Comparison of ENCODE assay signal across 8 mouse cellular contexts in genomic region chr14:18331693-18332131, GRCm38 (mm10). TPM values are rescaled to one million over a fixed set of nuclear protein-coding genes. Genes with fewer than 3 reads are reported as not detected.
DNase-seq lines count a peak whose midpoint lies in the region; ATAC-seq and TF ChIP-seq lines count a peak whose summit lies in the region.

TSS of gene Ube2e1 (minus strand) at chr14:18331859.

- peak; percentile 54; the same call in 1 of the 2 replicates for TF ChIP-seq POLR2A in cortical plate, adult 2 months (IDR thresholded peaks at IDR 0.05; ENCODE audit: extremely low read depth, insufficient read depth, low read length)

- intact Hi-C loops in left cerebral cortex, postnatal 25 days (cut with DNase I), result loop anchor here (2.0 kb wide), 1 partner anchor 61 kb away; the partner anchor contains the start of genes Nkiras1 and Rpl15

- H3K4me3 ChIP-seq in cortical plate, adult 2 months (ENCODE audit: insufficient read depth, low read length), result peak within 1 kb of the TSS; percentile 56
- H3K4me3 ChIP-seq in intestine, embryonic 14.5 days (ENCODE audit: low read depth, low read length), result peak within 1 kb of the TSS; percentile 85

- no peaks in the 10 kb centered on the region for H3K9me3 ChIP-seq in intestine, embryonic 14.5 days (ENCODE audit: control insufficient read depth, low read length)

- H3K27me3 ChIP-seq in intestine, embryonic 14.5 days (replicated peaks; ENCODE audit: control insufficient read depth, insufficient read depth, low read length), result no peaks in the 10 kb centered on the region

- peak; percentile 88 for ATAC-seq in intestine, embryonic 14.5 days (replicated peaks; ENCODE audit: low FRiP score, low TSS enrichment, low read depth)

- H3K27ac ChIP-seq in cortical plate, adult 2 months (ENCODE audit: insufficient read depth, low read length), result peak within 1 kb of the TSS; percentile 35
- H3K27ac ChIP-seq in intestine, embryonic 14.5 days (ENCODE audit: low read depth), result peak within 1 kb of the TSS; percentile 78

- WGBS in intestine, embryonic 14.5 days, result under 1% methylated on average over 27 of the region's 39 CpGs

- peak; percentile 66 for DNase-seq in adipocyte (ENCODE audit: low spot score)
- DNase-seq in gastrocnemius, postnatal 25 days, result peak; percentile 73
- peak; percentile 90 for DNase-seq in intestine, embryonic 14.5 days (ENCODE audit: low spot score)
- peak; percentile 68 to 72 for DNase-seq in left cerebral cortex, postnatal 25 days (ENCODE audit: low spot score in 2 of 2)
- DNase-seq in mesoderm, embryonic 11.5 days (ENCODE audit: low read depth, low spot score), result peak; percentile 78
- DNase-seq in right cerebral cortex, postnatal 25 days, result peak; percentile 78
- DNase-seq in yolk sac, embryonic 10.5 days (ENCODE audit: low spot score), result peak; percentile 88

- peak within 1 kb of the TSS; percentile 95 for H3K9ac ChIP-seq in intestine, embryonic 14.5 days (ENCODE audit: low read length)

- 0 out of 2 replicates have a peak, but pooled peaks cover 8% of the 10 kb centered on the region for H3K36me3 ChIP-seq in intestine, embryonic 14.5 days (ENCODE audit: control insufficient read depth, insufficient read depth, low read length)

- H3K4me1 ChIP-seq in cortical plate, adult 2 months (ENCODE audit: control insufficient read depth, insufficient read depth, low read length), result peaks cover 3% of the 10 kb centered on the region
- H3K4me1 ChIP-seq in intestine, embryonic 14.5 days (replicated peaks; ENCODE audit: control insufficient read depth, insufficient read depth, low read length), result peaks cover 20% of the 10 kb centered on the region

- peak within 1 kb of the TSS; percentile 66 for H3K4me2 ChIP-seq in intestine, embryonic 14.5 days (ENCODE audit: low read length)

- no peak for TF ChIP-seq CTCF in cortical plate, adult 2 months (IDR thresholded peaks at IDR 0.05; ENCODE audit: extremely low read depth, insufficient read depth, low read length)

RNA-seq across cellular contexts. Expression of gene Ube2e1, which starts in this region (rescaled TPM):
- 103 and 111 TPM in 2 replicates for polyA plus RNA-seq in cortical plate, adult 2 months (2012; rRNA removed)
- total RNA-seq in gastrocnemius, postnatal 25 days (2021), result 10 to 100 TPM; 84.4 to 96.1 TPM
- polyA plus RNA-seq in intestine, embryonic 14.5 days (2014; fragmentation: Nextera tagmentation; extraction: Ambion mirVana), result 46.4 and 47.2 TPM in 2 replicates
- total RNA-seq in left cerebral cortex, postnatal 25 days (2021), result 100 to 1,000 TPM; 116 to 119 TPM

Comparison
In these comparisons a context has a peak if more than half of its experiments do, and no peak if none do; other contexts are left out.
1. Peak in every context shown above with its lines: DNase-seq, ATAC-seq, H3K4me3 ChIP-seq and H3K27ac ChIP-seq.